Mouse (Mus musculus): Measurements from ENCODE around the gene Adam10.

GRCm38 (mm10) chr9:70678682-70679131 lies at the start of gene Adam10:
- peak; percentile 81; the same call in 1 of the 2 replicates for TF ChIP-seq POLR2A (IDR thresholded peaks at IDR 0.05; ENCODE audit: borderline replicate concordance, low read depth, low read length)
- TF ChIP-seq CTCF (IDR thresholded peaks at IDR 0.05; ENCODE audit: low read depth, low read length) = no peak
